Mouse (Mus musculus) heart, embryonic 12.5 days (tissue): ENCODE data around the gene Bmp6. TPM values are rescaled to one million over a fixed set of nuclear protein-coding genes. Genes with fewer than 3 reads are reported as not detected.
A peak's percentile ranks its signal among the peaks of the same experiment; 100 is the strongest.

ENCODE experiments used
- ATAC-seq: fragments of 200-750 bp; cut with Nextera tagmentation; 2 replicates; pipeline ENCODE4 v1.8.0; 2017; ENCODE audit warnings: moderate TSS enrichment, moderate library complexity; ENCODE audit not compliant: insufficient number of reproducible peaks, low FRiP score
- H3K27ac ChIP-seq: fragments of 300-500 bp; sonication (generic); 2 replicates; pipeline ENCODE4 v1.5.1; 2016; ENCODE audit warnings: mild to moderate bottlenecking, moderate library complexity; ENCODE audit not compliant: poor library complexity, severe bottlenecking
- H3K27me3 ChIP-seq: fragments of 300-500 bp; sonication (generic); replicated peaks from 2 replicates; pipeline ENCODE4 v1.6.1; 2016; ENCODE audit warnings: mild to moderate bottlenecking, moderate library complexity
- H3K36me3 ChIP-seq: fragments of 300-500 bp; sonication (generic); 2 replicates; pipeline ENCODE4 v1.6.1; 2016; ENCODE audit warnings: mild to moderate bottlenecking, moderate library complexity
- H3K4me1 ChIP-seq: fragments of 300-500 bp; sonication (generic); replicated peaks from 2 replicates; pipeline ENCODE4 v1.6.1; 2016; ENCODE audit warnings: mild to moderate bottlenecking
- H3K4me2 ChIP-seq: fragments of 300-500 bp; sonication (generic); 2 replicates; pipeline ENCODE4 v1.6.1; 2016; ENCODE audit warnings: mild to moderate bottlenecking, moderate library complexity
- H3K4me3 ChIP-seq: fragments of 300-500 bp; sonication (generic); 2 replicates; pipeline ENCODE4 v1.5.1; 2016; ENCODE audit warnings: mild to moderate bottlenecking
- H3K9ac ChIP-seq: fragments of 300-500 bp; sonication (generic); 2 replicates; pipeline ENCODE4 v1.6.1; 2016; ENCODE audit warnings: mild to moderate bottlenecking, moderate library complexity
- H3K9me3 ChIP-seq: fragments of 300-500 bp; sonication (generic); replicated peaks from 2 replicates; pipeline ENCODE4 v1.6.1; 2016; ENCODE audit warnings: mild to moderate bottlenecking, moderate library complexity
- WGBS: fragments of 180-500 bp; shearing (Covaris S2); methylation state at CpG from one replicate; pipeline ENCODE4 v1.1.7; 2016; 5-methylcytosine and 5-hydroxymethylcytosine counted together
- polyA plus RNA-seq: library from polyadenylated mRNA; unstranded; fragments of >200 nt; fragmentation: Nextera tagmentation; extraction: Ambion mirVana; gene quantifications from 2 replicates; pipeline ENCODE4 v1.2.1, GENCODE M21; 2016

The Bmp6 gene
- polyA plus RNA-seq, 1 experiment from 2014 or later, result 4.7 TPM

DNA sequence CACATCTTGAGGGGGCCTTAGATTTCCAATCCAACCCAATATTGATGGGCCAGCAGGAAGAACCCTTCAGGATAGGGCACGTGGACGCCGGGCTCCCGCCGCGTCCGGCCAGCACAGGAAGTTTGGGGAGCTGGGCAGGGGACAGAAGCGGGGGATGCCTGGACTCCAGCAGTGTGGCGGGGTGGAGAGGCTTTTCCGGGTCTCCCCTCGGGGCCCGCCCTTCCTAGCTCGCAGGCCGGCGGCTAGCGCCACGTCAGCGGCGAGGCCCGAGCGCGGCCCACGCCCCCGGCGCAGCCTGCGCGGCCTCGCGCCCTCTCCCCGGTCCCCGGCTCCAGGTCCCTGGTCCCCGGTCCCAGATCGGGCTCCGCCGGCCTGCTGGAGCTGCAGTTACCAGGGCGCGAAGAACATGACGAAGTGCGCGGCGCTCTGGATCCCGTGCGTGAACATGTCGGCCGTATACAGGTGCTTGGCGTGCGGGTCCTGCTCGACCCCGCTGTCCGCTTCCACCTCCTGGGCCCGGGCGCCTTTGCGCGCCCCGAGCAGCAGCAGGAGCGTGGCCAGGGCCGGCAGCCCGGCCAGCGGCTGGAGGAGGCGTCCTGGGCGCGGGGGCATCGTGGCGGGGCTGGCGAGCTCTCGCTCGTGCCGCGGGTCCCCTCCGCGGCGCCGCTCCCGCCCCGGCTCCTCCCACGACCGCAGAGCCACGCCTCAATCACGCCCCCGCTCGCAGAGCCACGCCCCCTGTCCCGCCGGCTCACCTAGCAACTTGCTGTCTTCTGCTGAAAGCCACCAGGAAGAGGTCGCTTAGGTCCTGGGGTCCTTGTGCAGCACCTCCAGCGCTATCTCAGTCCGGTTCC, 183.1 kb downstream of the Bmp6 start:
- no peaks in the 10 kb centered on the region for H3K9me3 ChIP-seq
- peak overlapping the region; percentile 88 for H3K27ac ChIP-seq
- peak overlapping the region; percentile 83 for H3K9ac ChIP-seq
- peak overlapping the region; percentile 77 for H3K4me2 ChIP-seq
- peaks cover 10% of the 10 kb centered on the region for H3K36me3 ChIP-seq
- WGBS, result under 1% methylated on average over 70 of the region's 87 CpGs
- peak overlapping the region; percentile 75 for H3K4me3 ChIP-seq
- peaks cover 35% of the 10 kb centered on the region for H3K4me1 ChIP-seq
- ATAC-seq, result peak; percentile 91
- 0 out of 2 replicates have a peak, but pooled peaks cover 2% of the 10 kb centered on the region for H3K27me3 ChIP-seq

DNA sequence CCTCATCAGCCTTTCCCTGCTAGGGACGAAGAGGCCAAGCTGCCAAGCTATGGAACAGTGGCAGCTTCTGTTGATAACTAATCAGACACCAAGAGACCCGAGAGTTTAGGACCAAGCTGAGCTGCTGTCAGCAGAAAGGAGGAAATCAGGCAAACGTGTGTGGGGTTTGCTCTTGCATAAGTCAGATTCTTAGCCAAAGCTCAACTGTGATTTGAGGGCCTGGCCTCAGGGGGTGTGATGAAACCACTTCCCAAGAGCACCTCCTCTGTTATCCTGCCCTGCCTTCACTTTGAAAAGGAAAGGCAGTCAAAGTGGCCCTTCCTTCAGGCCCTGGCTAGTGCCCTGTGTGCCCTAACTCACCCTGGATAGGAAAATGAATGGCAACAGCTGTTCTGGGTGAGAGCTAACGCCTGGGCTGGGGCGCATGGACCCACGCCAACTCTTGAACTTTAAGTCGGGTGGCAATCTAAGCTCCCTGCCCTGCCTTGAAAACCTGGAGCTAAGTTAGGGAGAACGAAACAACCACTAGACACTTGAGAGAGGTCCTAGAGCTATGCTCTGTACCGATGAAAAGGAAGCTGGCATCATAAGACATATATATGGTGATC, 183.9 kb downstream of the Bmp6 start, which contains the start of gene Txndc5:
Gene Txndc5 (minus strand): TSS at position 138 of the 608 bp plus-strand sequence.
- peak within 1 kb of the TSS; percentile 83 for H3K9ac ChIP-seq
- H3K9me3 ChIP-seq, result no peaks in the 10 kb centered on the region
- 0 out of 2 replicates have a peak, but pooled peaks cover 4% of the 10 kb centered on the region for H3K27me3 ChIP-seq
- H3K4me3 ChIP-seq, result peak within 1 kb of the TSS; percentile 75
- 0 out of 2 replicates have a peak, but pooled peaks cover 3% of the 10 kb centered on the region for H3K36me3 ChIP-seq
- H3K27ac ChIP-seq, result peak within 1 kb of the TSS; percentile 88
- H3K4me1 ChIP-seq, result peaks cover 33% of the 10 kb centered on the region
- H3K4me2 ChIP-seq, result peak within 1 kb of the TSS; percentile 77
- ATAC-seq, result peak; percentile 5; the same call in 1 of the 2 replicates
- 48% methylated on average over 9 of the region's 9 CpGs for WGBS

DNA sequence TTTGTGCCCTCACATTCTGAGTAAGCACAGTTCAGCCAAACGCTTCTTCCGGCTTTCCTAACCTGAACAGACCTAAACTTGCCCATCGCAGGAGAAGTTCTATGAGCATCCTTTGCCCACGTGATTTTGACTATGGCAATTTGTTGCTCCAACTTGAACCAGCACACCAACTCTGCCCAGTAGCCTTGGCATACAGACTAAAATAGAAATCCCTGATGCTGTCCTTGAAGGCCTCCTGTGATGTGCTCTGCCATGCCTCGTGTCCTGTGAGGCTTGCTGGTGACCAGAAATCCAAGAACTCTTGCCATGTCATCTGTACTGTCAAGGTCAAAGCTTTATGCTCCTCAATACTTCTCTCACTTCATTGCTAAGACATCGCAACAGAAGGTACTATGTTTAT, 184.7 kb downstream of the Bmp6 start:
- WGBS, result 82% methylated on average over 6 of the region's 6 CpGs

DNA sequence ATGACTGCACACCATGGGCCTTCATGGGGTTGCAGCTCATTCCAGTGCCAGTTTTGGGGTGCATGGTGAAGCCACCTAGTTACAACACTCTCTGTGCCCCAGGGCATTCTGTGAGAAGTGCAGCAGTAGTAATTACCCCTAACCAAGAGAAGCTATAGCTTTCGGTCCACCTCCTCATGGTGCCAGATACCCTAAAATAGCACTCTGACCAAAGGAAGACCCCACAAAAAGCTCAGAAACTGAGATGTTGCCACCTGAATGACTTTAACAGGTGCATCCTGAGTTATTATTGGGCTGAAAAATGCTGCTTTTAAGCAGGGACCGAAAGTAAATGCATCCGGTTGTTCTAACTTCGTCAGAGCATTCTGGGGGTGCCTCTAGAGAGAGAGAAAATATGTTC, 186.6 kb downstream of the Bmp6 start:
- peaks cover 8% of the 10 kb centered on the region; the same call in 1 of the 2 replicates for H3K27me3 ChIP-seq
- H3K4me1 ChIP-seq, result peaks cover 21% of the 10 kb centered on the region
- no peaks in the 10 kb centered on the region for H3K9me3 ChIP-seq
- WGBS, result 91% methylated on average over 4 of the region's 4 CpGs
- H3K9ac ChIP-seq, result no peak overlapping the region
- no peak overlapping the region for H3K4me2 ChIP-seq
- ATAC-seq, result no peak
- no peak overlapping the region for H3K27ac ChIP-seq
- H3K4me3 ChIP-seq, result no peak overlapping the region
- no peaks in the 10 kb centered on the region for H3K36me3 ChIP-seq

More for the DNA sequence above, 184.7 kb downstream of the Bmp6 start:
- H3K4me2 ChIP-seq, result no peak overlapping the region
- ATAC-seq, result no peak
- H3K9ac ChIP-seq, result no peak overlapping the region
- no peaks in the 10 kb centered on the region for H3K9me3 ChIP-seq
- no peak overlapping the region for H3K4me3 ChIP-seq
- H3K4me1 ChIP-seq, result peaks cover 39% of the 10 kb centered on the region
- H3K27me3 ChIP-seq, result 0 out of 2 replicates have a peak, but pooled peaks cover 4% of the 10 kb centered on the region
- H3K27ac ChIP-seq, result no peak overlapping the region
- 0 out of 2 replicates have a peak, but pooled peaks cover 2% of the 10 kb centered on the region for H3K36me3 ChIP-seq

DNA sequence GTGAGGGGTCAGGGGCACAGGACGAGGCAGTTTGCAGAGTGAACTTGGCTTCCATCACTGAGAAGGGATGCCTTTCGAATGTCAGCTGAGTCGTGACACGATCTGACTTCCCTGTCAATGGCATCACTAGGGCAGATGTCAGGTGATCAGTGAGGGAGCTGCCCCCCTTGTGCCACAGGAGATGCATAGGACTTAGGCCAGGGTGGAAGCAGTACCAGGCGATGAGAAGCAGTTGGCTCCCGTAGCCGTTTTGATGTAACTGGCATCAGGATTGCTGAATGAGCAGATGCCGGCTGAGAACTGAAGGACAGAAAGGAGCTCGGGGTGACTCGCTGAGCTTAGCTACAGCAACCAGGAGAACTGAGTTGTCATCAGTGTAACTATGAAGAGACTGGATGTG, 188.6 kb downstream of the Bmp6 start:
- H3K27ac ChIP-seq, result no peak overlapping the region
- no peak overlapping the region for H3K4me2 ChIP-seq
- H3K36me3 ChIP-seq, result no peaks in the 10 kb centered on the region
- ATAC-seq, result no peak
- H3K27me3 ChIP-seq, result peaks cover 8% of the 10 kb centered on the region; the same call in 1 of the 2 replicates
- H3K9ac ChIP-seq, result no peak overlapping the region
- H3K9me3 ChIP-seq, result no peaks in the 10 kb centered on the region
- H3K4me3 ChIP-seq, result no peak overlapping the region
- 73% methylated on average over 10 of the region's 10 CpGs for WGBS
- peaks cover 13% of the 10 kb centered on the region; the same call in 1 of the 2 replicates for H3K4me1 ChIP-seq

DNA sequence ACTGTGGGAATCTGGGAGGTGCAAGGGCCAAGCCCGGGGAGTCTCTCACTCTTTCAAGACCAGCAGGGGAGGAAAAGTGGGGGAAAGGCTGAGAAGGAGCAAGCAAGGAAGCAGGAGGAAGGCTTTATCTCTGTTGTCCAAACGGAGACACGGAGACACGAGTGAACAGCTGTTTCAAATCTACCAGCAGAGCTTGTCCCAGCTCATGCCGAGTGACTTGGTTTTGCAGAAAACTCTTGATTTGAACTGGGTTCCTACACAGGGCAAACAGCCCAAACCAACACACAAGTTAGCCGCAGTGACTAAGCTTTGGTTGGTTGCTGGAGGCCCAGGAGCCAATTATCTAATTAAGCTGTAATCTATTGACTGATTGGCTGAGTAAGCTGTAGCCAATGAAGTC, 189.1 kb downstream of the Bmp6 start:
- Histone ChIP-seq H3K36me3 (no peaks in the 10 kb centered on the region), H3K4me3 (no peak overlapping the region)
- 12% methylated on average over 6 of the region's 6 CpGs for WGBS

DNA sequence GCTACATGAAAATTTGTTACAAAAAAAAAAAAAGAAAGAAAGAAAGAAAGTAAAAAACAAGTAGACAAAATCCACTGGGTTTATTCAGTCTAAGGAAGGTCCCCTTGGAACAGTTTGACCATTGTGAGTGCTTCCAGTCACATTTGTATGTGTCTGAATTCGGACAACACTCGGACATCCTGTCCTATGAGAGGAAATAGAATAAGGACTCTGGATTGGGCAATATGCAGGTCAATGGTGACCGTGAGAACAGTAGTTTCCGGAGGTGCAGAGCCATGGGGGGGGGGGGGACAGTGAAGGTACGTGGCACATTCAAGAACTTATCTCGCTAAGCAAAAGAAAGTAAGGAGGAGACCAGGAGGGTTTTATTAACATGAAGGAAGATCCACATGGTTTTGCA, 189.8 kb downstream of the Bmp6 start:
- Histone ChIP-seq H3K9ac (no peak overlapping the region), H3K4me1 (peaks cover 7% of the 10 kb centered on the region; the same call in 1 of the 2 replicates), H3K4me2 (no peak overlapping the region), H3K27ac (no peak overlapping the region), H3K9me3 (no peaks in the 10 kb centered on the region), H3K36me3 (no peaks in the 10 kb centered on the region), H3K4me3 (no peak overlapping the region), H3K27me3 (peaks cover 8% of the 10 kb centered on the region; the same call in 1 of the 2 replicates)
- ATAC-seq, result no peak
- WGBS, result 63% methylated on average over 6 of the region's 6 CpGs

More for the DNA sequence above, 189.1 kb downstream of the Bmp6 start:
- H3K4me1 ChIP-seq, result peaks cover 7% of the 10 kb centered on the region; the same call in 1 of the 2 replicates
- H3K27ac ChIP-seq, result no peak overlapping the region
- H3K4me2 ChIP-seq, result no peak overlapping the region
- no peak for ATAC-seq
- H3K9ac ChIP-seq, result no peak overlapping the region
- H3K9me3 ChIP-seq, result no peaks in the 10 kb centered on the region
- H3K27me3 ChIP-seq, result peaks cover 8% of the 10 kb centered on the region; the same call in 1 of the 2 replicates

DNA sequence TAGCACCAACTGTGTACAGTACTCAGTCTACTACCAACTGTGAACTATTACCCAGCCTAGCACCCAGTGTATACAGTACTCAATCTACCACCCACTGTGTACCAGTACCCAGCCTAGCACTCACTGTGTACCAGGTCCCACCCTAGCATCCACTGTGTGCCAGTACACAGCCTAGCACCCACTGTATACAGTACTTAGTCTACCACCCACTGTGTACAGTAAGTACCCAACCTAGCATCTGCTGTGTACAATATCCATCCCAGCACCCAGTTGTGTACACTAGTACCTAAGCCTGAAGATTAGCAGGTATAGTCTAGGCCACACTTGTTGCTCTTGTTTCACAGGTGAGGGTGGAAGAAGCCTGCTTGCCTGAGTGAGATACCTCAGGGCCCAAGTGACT, 192.6 kb downstream of the Bmp6 start:
- ATAC-seq, result 0 out of 2 replicates have a peak, but pooled peaks have one; percentile 25
- Histone ChIP-seq H3K4me1 (peaks cover 7% of the 10 kb centered on the region; the same call in 1 of the 2 replicates), H3K4me2 (no peak overlapping the region), H3K36me3 (no peaks in the 10 kb centered on the region), H3K4me3 (no peak overlapping the region), H3K27ac (no peak overlapping the region), H3K27me3 (peaks cover 8% of the 10 kb centered on the region; the same call in 1 of the 2 replicates), H3K9ac (no peak overlapping the region), H3K9me3 (no peaks in the 10 kb centered on the region)

DNA sequence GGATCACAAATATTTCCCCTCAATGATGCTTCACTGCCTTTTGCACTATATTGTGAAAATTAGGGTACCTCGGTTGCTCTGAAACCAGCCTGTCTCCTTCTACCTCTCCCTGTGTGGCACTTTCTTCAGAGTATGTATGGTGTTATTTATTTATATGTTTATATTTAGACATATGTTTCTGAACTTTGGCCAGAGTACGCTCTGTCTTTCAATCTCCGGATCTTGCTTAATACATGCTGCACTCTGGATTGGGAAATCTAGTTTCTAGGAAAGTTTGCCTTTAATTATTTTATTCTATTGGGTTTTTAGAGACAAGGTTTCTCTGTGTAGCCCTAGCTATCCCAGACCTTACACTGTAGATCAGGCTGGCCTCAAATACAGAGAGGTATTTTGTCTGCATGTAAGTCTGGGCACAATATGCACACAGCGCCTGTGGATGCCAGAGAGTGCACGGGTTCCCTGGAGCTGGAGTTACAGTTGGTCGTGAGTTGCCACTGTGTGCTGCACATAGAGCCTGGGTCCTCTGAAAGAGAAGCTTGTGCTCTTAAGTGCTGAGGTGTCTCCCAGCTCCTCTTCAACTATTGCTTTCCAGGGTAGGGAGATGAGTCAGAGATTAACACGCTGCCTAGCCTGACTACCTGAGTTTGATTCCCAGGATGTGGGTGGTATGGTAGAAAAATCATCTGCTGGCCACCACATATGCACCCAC, 194.4 kb downstream of the Bmp6 start:
- no peak overlapping the region for H3K9ac ChIP-seq
- 83% methylated on average over 7 of the region's 7 CpGs for WGBS
- 0 out of 2 replicates have a peak, but pooled peaks cover under 1% of the 10 kb centered on the region for H3K4me1 ChIP-seq
- no peak for ATAC-seq
- no peak overlapping the region for H3K4me3 ChIP-seq
- no peak overlapping the region for H3K27ac ChIP-seq
- peaks cover 4% of the 10 kb centered on the region; the same call in 1 of the 2 replicates for H3K27me3 ChIP-seq
- H3K36me3 ChIP-seq, result no peaks in the 10 kb centered on the region
- H3K9me3 ChIP-seq, result no peaks in the 10 kb centered on the region
- no peak overlapping the region for H3K4me2 ChIP-seq

DNA sequence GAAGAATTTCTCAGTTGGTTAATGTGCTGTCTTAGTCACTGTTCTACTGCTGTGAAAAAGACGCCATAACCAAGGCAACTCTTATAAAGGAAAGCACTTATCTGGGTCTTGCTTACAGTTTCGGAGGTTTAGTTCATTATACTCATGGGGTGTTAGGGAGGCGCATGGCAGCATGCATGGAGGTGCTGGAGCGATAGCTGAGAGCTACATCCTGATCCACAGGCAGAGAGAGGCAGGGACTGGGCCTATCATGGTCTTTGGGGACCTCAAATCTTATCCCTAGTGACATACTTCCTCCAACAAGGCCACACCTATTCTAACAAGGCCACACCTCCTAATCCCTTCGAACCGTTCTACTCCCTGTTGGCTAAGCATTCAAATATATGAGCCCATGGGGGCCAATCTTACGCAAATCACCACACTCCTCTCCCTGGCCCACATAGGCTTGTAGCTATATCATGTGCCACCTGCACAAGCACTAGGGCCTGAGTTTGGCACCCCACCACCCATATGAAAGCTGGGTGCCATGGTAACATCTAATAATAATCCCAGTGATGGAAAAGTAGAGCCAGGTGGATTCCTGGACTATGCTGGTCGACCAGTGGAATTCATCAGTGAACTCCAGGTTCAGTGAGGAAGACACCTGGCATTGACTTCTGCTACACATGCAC, 198.7 kb downstream of the Bmp6 start:
- H3K27me3 ChIP-seq, result no peaks in the 10 kb centered on the region
- no peak overlapping the region for H3K4me3 ChIP-seq
- H3K4me2 ChIP-seq, result no peak overlapping the region
- no peak overlapping the region for H3K9ac ChIP-seq
- no peak for ATAC-seq
- H3K4me1 ChIP-seq, result no peaks in the 10 kb centered on the region
- no peaks in the 10 kb centered on the region for H3K9me3 ChIP-seq
- no peaks in the 10 kb centered on the region for H3K36me3 ChIP-seq
- 82% methylated on average over 8 of the region's 8 CpGs for WGBS
- H3K27ac ChIP-seq, result no peak overlapping the region
